Mouse (Mus musculus) cortical plate, adult 2 months (tissue): ENCODE results near the gene Efcab7. TPM values are rescaled to one million over a fixed set of nuclear protein-coding genes. Genes with fewer than 3 reads are reported as not detected.
A peak's percentile ranks its signal among the peaks of the same experiment; 100 is the strongest.

Experiments
- H3K27ac ChIP-seq: fragments of 200-500 bp; 2 replicates; pipeline ENCODE4 v1.5.1; 2012; ENCODE audit warnings: low read length, control low read depth, inconsistent platforms; ENCODE audit not compliant: insufficient read depth
- H3K4me1 ChIP-seq: fragments of 200-500 bp; 2 replicates; pipeline ENCODE4 v1.6.1; 2011; ENCODE audit warnings: low read length; ENCODE audit not compliant: control insufficient read depth, insufficient read depth
- H3K4me3 ChIP-seq: fragments of 200-500 bp; 2 replicates; pipeline ENCODE4 v1.5.1; 2011; ENCODE audit warnings: mild to moderate bottlenecking, low read length, control low read depth; ENCODE audit not compliant: insufficient read depth
- CTCF ChIP-seq: fragments of 200-500 bp; IDR thresholded peaks from 2 replicates; pipeline ENCODE4 v1.5.1; 2011; ENCODE audit warnings: mild to moderate bottlenecking, control low read depth, low read length; ENCODE audit not compliant: insufficient read depth; ENCODE audit errors: extremely low read depth
- POLR2A ChIP-seq: fragments of 200-500 bp; IDR thresholded peaks from 2 replicates; pipeline ENCODE4 v1.6.1; 2011; ENCODE audit warnings: mild to moderate bottlenecking, low read length, control low read depth; ENCODE audit not compliant: insufficient read depth; ENCODE audit errors: extremely low read depth
- polyA plus RNA-seq: library from polyadenylated mRNA; depleted of rRNA; stranded (reverse); fragments of >200 nt; gene quantifications from 2 replicates; pipeline ENCODE4 v1.2.3, GENCODE M21; 2012; rRNA removed

Gene Efcab7
- polyA plus RNA-seq: 6.0 and 7.2 TPM in 2 replicates

- H3K27ac ChIP-seq: peak within 1 kb of the TSS; percentile 79
- peak within 1 kb of the TSS; percentile 77 for H3K4me3 ChIP-seq
- H3K4me1 ChIP-seq: no peaks in the 10 kb centered on the region
- no peak for TF ChIP-seq CTCF
- peak; percentile 31 for TF ChIP-seq POLR2A
Observed at GRCm38 (mm10) chr4:99829094-99830073, at the start of gene Efcab7. TSS of gene Efcab7 (plus strand) at chr4:99829198.

GRCm38 (mm10) chr4:99792365-99792764 is 36.6 kb upstream of the Efcab7 start:
- TF ChIP-seq CTCF (no peak), POLR2A (no peak)

GRCm38 (mm10) chr4:99816697-99817460 is 12.1 kb upstream of the Efcab7 start:
- TF ChIP-seq POLR2A (no peak), CTCF (no peak)
- H3K27ac ChIP-seq: no peak overlapping the region
- H3K4me3 ChIP-seq: no peak overlapping the region
- no peaks in the 10 kb centered on the region for H3K4me1 ChIP-seq

More at GRCm38 (mm10) chr4:99792365-99792764, 36.6 kb upstream of the Efcab7 start:
- Histone ChIP-seq H3K27ac (no peak overlapping the region), H3K4me3 (no peak overlapping the region), H3K4me1 (no peaks in the 10 kb centered on the region)

GRCm38 (mm10) chr4:99828337-99828736 is 661 bp upstream of the Efcab7 start:
- Histone ChIP-seq H3K27ac (no peak overlapping the region), H3K4me3 (no peak overlapping the region; the same call in 1 of the 2 replicates), H3K4me1 (no peaks in the 10 kb centered on the region)
- TF ChIP-seq POLR2A (no peak), CTCF (no peak)

GRCm38 (mm10) chr4:99828739-99829093 is 282 bp upstream of the Efcab7 start:
- H3K4me1 ChIP-seq: no peaks in the 10 kb centered on the region
- peak overlapping the region; percentile 77 for H3K4me3 ChIP-seq
- TF ChIP-seq CTCF: no peak
- no peak overlapping the region for H3K27ac ChIP-seq

GRCm38 (mm10) chr4:99881882-99882281 is 52.9 kb downstream of the Efcab7 start:
- Histone ChIP-seq H3K4me3 (no peak overlapping the region), H3K27ac (no peak overlapping the region), H3K4me1 (no peaks in the 10 kb centered on the region)
- no peak for TF ChIP-seq POLR2A
- TF ChIP-seq CTCF: no peak

GRCm38 (mm10) chr4:99882405-99882804 is 53.4 kb downstream of the Efcab7 start:
- no peak overlapping the region for H3K27ac ChIP-seq
- TF ChIP-seq CTCF: no peak
- TF ChIP-seq POLR2A: no peak
- H3K4me1 ChIP-seq: no peaks in the 10 kb centered on the region
- H3K4me3 ChIP-seq: no peak overlapping the region

GRCm38 (mm10) chr4:99913894-99914451 is 85.0 kb downstream of the Efcab7 start:
- H3K4me1 ChIP-seq: no peaks in the 10 kb centered on the region
- TF ChIP-seq CTCF (no peak), POLR2A (no peak)
- no peak overlapping the region for H3K4me3 ChIP-seq
- H3K27ac ChIP-seq: no peak overlapping the region

- Histone ChIP-seq H3K4me1 (peaks cover 4% of the 10 kb centered on the region; the same call in 1 of the 2 replicates), H3K27ac (no peak overlapping the region), H3K4me3 (no peak overlapping the region)
- no peak for TF ChIP-seq CTCF
- no peak for TF ChIP-seq POLR2A
Observed at GRCm38 (mm10) chr4:99926380-99926779, 97.4 kb downstream of the Efcab7 start.
